Mouse (Mus musculus): ENCODE results near the gene Dhrs7b.
"Not testable (repeated sequence)": the region's sequence is repeated elsewhere in the genome, so short reads cannot be mapped to it uniquely, and the experiment has no call there.

The Dhrs7b gene

DNA sequence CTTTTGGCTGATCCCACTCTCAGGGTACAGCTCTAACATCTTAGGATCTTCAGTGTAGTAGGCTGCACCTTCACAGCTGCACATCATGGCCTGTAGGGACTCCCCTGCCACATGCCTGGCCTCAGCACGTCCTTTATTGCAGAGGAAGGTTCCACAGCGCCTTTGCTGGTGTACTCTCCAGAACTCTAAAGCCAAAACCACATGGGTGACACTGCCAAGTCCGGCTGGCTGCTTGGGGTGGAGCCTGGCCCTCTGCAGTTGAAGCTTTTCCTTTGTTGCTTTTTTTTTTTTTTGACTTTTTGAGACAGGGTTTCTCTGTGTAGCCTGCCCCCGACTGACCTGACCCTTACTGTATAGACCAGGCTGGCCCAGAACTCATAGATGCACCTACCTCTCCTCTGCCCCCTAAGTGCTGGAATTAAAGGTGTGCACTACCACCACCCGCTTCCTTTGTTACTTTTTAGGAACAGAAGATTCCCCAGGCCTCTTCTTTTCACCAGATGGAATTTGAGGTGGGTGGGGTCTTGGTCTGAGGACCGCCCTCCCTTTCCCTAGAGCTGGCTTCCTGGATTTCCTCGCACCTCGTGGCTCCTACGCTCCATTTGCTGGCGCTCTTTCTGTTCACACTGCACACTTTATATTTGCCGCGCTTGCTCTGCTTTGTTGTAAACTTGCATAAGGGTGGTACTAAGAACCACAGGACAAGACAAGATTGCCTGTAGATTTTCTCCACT is 11.2 kb downstream of the Dhrs7b start:
- no peak for DNase-seq (ENCODE audit: low read depth, low spot score)

DNA sequence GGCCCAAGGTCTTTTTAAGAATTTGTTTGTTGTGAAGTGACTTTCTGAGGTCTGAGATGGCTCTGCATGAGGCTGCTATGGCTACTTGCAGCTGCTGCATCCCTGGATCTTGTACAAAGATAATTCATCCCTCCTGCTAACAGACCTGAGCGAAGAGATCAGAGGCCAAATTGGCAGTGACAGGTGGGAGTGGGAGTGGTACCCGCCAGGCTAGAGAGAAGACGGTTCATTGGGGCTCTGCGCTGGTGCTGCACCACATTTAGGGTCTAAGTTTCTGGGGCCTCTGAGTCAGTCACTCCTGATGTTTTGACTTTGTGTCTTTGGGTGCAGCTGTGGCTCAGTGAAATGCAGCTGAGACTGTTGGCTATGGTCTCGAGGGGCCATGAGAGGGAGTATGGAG is 13.0 kb downstream of the Dhrs7b start:
- DNase-seq (ENCODE audit: low read depth, low spot score), result no peak

DNA sequence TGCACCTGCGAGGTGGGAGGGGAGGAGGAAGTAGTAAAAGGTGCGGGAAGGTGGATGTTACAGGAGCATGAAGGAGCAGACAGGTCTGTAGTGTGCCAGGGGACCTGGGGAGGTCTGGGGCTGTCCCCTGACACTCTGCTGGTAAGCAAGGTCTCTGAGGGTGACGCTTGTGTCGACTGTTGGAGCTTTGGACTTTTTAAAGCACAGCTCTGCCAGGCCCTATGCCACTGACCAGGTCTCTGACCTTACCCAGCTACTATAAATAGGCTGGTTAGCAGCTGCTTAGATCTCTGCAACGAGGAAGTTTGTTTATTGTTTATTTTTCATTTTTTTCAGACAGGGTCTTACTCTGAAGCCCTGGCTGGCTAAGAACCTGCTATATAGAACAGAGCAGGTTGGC is 15.0 kb downstream of the Dhrs7b start:
- no peak for DNase-seq (ENCODE audit: low read depth, low spot score)

DNA sequence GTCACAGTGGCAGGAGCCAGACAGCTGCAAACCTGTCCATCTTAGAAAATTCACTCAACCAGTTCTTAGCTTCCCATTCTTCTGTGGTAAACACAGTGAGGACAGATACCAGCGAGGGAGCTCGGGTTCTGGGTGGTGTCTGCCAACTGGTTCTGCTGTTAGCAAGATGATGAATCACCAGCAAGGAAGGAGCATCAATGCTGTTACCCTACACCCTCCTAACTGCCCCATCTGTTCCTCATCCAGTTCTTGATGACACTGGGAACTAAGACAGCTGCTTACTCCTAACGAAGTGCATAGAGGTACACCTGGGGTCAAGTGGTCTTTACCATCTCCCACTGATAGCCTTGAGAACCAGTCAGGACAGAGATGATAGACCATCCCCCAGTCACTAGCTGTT is 26.2 kb downstream of the Dhrs7b start:
- DNase-seq (ENCODE audit: low read depth, low spot score), result no peak

DNA sequence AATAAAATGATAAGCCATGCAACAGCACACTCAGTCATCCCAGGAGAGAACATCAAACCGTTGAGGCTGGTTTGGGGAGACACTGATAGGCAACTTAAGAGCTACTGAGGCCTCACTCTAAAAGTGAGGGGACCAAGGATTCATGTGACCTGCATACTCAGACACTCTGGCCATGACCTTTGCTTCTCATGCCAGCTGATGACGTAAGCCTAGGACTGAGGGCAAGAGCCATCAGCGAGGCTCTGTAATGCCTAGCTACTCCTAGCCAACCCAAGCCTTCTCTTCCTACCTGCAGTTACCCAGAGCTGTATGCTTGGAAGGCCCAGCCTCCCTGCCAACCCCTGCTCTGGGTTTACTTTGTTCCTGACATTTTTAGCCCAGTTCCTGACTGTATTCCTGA is 31.6 kb downstream of the Dhrs7b start:
- DNase-seq (ENCODE audit: low read depth, low spot score), result no peak

DNA sequence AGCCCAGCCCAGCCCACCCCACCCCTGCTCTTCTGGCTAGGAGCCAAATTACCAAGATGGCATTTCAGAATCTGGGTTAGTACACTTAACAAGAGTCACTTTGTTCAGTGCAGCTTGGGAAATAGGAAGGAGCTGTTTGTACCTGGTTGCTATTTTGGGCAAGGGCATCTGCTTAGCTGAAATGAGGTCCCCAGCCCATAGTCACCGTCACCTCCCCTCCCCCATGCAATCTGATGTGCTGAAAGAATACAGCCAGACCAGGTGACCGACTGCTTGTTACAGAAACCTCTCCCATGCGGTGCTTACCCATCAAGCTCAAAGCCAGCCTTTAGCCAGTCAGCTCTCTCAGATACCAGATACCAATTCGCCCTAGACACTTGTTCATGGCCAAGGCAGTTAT is 32.8 kb downstream of the Dhrs7b start:
- no peak for DNase-seq (ENCODE audit: low read depth, low spot score)

DNA sequence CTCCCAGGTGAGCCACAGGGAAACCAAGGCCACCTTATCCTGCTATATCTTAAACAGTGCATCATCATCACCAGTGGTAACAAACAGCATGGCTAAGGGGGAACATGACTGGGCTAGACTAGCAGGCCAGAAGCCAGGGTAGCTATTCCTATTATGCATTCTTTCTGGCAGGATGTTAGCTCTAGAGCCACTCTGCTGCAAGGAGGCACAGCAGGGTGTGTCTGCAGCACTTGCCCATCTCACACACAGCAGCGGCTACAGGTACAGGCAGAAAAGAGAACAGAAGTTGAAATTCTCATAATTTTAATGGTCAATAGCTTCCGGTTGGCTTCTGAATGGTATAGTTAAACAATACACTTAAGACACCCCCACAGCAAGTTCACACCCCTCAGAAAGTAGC is 33.7 kb downstream of the Dhrs7b start:
- no peak for DNase-seq (ENCODE audit: low read depth, low spot score)

DNA sequence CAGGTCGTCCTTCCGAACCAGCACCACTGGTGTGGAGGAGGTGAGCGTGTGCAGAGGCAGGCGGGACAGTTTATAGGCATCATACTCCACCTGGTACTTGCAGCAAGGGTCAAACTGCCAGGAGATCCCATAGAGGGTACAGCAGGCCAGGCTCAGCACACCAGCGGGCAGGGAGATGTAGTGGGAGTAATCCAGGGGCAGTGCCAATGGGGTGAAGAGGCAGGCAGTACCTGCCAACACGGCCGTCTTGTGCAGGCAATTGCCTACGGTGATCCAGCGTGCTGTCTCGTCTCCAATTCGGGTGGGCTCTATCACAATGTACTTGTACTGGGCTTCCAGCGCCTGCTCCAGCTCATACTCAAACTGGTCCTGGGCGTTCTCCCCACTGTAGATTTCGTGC is 34.5 kb downstream of the Dhrs7b start:
- no peak for DNase-seq (ENCODE audit: low read depth, low spot score)

DNA sequence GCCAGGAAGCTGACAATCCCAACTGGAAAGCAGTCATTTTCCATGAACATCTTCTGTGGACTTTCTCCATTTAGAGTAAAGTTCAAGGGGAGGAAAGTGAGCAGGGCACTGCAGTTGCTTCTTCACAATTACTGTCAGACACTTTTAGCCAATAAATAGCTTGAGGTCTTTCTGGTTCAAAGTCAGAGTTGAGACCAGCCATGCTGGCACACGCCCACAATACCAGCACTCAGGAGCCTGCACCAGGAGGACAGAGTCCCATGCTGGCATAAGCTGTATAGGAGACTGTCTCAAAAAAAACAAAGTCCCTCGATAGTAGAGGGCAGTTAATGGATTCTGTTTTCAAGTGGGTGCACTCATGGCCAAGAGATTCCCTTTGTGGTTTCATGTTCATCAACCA is 35.6 kb downstream of the Dhrs7b start:
- no peak for DNase-seq (ENCODE audit: low read depth, low spot score)

DNA sequence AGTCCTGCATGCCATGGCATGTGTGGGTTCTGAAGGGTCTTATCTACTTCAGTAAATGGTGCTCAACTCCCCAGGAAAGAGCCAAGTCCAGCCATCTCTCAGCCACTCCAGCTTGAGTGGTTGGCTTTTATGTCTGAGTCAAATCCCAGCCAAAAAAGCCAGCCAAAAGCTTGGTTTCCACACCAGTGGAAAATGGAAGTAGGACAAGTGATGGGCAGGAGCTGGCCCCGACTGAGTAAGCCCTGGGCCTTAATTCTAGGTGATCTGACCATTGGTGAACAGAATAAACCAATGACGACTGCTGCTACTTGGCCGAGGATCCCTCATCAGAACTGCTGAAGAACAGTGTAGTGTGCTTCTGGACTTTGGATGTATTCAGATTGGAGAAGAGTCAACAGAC is 37.0 kb downstream of the Dhrs7b start:
- no peak for DNase-seq (ENCODE audit: low read depth, low spot score)

DNA sequence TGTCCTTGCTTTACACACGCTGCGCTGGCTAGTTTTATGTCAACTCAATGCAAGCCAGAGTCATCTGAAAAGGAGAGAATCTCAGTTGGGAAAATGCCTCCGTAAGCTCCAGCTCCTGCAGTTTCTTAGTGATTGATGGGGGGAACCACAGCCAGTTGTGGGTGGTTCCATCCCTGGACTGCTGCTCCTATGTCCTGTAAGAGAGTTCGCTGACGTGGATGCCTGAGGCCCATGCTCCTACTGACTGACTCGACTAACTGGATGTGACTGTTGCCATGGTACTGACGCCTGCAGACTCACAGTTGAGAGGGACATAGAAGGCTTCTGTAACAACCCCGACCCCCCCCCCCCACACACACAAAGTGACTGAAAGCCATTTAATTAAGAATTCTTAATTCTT is 37.5 kb downstream of the Dhrs7b start:
- DNase-seq (ENCODE audit: low read depth, low spot score), result no peak

DNA sequence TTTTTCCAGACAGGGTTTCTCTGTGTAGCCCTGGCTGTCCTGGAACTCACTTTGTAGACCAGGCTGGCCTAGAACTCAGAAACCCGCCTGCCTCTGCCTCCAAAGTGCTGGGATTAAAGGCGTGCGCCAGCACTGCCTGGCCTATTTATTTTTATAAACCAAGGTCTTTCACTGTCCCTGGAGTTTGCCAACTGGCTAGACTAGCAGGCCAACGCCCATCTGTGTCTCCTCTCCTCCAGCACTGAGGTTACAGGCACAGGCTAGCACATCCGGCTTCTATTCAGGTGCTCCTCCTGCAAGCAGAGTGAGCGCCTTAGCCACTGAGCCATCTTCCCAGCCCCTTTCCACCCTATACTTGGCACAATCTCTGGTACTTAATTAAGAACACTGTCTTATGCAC is 39.0 kb downstream of the Dhrs7b start:
- DNase-seq (ENCODE audit: low read depth, low spot score), result not testable (repeated sequence)

DNA sequence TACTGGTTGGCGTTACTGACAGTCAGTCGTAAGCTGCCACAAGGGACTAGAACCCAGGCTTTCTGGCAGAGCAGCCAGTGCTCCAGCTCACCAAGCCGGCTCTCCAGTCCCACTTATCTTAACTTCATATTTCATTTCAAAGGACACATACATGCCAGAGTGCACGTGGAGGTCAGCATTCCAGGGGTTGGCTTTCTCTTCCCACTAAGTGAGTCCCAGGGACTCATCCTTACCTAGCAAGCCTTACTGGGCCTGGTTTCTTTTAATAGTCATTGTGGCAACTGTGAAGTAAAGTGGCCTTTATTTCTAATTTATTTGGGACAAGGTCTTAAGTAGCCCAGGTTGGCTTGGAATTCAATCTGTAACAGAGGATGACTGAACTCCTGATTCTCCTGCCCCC is 41.0 kb downstream of the Dhrs7b start:
- no peak for DNase-seq (ENCODE audit: low read depth, low spot score)

DNA sequence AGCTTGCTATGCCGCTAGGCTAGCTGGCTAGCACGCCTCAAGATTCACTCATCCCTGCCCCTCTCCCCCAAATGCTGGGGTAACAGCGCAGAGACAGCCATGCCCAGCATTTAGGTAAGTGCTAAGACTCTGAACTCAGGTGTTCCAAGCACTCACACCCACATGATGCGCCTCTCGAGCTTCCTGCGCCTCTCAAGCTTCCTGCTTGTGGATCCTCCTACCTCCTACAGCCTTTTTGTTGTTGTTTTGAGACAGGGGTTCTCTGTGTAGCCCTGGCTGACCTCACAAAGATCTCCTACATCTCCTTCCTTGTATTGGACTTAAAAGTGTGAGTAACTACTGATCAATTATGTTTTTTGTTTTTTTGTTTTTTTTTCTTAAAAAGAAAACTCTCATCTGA is 42.7 kb downstream of the Dhrs7b start:
- DNase-seq (ENCODE audit: low read depth, low spot score), result no peak

DNA sequence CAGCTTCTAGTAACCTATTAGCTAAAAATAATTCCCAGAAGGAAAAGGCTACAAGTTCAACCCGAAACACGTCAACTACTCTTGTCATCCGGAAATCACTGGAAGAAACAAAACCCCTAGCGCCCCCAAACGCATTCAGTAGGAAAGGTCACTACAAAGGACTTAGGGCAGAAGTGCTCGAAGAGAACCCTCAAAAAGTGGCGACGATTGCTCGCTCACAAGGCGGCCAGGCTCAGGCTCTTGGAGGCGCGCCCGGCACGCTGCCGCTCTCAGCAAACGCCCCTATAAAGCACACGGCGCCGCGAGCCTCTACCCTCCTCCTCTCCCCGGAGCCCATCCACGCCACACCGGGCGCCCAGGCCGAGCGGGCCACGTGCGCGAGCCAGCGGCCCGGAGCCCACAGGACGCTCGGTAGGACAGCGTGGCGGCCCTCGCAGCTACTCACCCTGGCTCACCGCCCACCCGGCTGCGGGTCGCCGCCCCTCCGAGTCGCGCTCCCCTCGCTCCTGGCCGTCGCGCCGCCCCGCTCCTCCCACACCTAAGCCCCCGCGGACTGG is 47.7 kb downstream of the Dhrs7b start:
- peak; percentile 28 for DNase-seq (ENCODE audit: low read depth, low spot score)

DNA sequence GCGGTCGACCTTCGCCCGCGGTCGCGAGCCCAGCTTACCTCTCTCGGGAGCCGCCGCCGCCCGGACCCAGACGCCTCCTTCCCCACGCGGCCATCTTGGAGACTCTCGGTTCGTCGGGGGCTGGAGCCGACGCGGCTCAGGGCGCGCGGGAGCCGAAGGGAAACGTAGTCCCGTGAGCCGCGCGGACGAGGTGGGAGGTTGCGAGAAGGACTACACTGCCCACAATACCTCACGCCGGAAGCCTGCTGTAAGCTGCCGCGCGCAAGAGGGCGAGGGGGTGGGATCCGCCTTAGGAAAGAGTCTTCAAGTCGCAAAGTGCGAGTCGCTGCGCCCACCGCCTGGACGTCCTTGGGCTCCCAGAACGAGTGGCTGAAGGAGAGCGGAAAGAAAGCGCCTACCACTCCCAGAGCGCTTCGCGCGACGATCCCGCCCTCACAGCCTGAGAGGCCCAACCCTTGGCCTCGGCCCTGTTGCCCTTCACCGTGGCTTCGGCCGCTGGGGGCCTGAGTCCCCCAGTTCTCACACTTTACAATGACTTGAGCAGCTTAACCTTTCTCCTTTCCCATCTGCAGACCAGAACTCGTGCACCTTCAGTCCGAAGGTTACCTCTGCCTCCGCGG is 48.4 kb downstream of the Dhrs7b start, which contains the start of gene Tmem11:
Tmem11 (minus strand) TSS at position 598 of the 620 bp plus-strand sequence.
- DNase-seq (ENCODE audit: low read depth, low spot score), result peak; percentile 98

DNA sequence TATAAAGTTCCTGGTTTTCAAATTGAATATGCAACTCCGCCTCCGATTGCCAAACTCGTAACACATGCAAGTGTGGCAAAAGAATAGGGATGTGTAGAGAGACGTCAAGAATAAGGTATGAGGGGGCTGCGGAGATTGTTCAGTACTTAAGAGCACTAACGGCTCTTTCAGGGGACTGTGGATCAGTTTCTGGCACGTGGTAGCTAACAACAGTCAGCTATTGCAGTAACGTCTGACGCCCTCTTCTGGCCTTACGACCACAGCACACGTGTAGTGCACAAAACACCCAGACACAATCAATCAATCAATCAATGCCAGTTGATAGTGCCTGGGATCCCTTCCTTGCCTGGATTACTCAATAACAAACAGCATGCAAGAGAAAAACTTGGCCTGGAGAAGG is 49.0 kb downstream of the Dhrs7b start:
- peak; percentile 50 for DNase-seq (ENCODE audit: low read depth, low spot score)

DNA sequence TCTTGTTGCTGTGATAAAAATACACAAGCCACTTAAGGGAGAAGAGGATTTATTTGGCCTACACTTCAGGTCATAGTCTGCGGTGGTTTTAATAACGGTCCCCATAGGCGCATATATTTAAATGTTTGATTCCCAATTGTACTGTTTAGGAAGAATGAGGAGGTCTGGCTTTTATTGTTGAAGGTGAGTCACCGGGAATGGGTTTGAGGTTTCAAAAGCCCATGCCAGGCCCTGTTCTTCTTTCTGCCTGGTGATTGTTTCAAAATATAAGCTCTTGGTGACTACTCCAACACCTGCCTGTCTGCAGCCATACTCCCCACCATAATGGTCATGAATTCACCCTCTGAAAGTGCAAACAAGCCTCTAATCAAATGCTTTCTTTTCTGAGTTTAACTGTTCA is 50.1 kb downstream of the Dhrs7b start:
- no peak for DNase-seq (ENCODE audit: low read depth, low spot score)

DNA sequence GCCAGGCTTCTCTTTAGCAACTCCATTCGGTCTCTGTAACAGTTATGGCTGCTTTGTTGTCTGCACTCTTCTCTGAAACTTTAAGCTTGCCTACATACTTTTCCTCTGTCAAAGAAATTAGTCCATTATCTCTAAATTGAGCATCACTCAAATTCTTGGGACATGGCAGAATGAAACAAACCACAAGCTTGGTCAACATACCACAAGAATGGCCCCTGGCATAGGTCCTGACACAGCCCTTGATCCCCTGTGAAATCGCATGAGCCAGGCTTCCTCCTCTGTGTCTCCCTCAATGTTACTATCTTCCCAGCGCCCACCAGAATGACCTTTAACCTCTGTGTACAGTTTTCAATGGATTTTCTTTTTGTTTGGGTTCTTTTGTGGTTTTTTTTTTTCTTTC is 52.0 kb downstream of the Dhrs7b start:
- no peak for DNase-seq (ENCODE audit: low read depth, low spot score)

DNA sequence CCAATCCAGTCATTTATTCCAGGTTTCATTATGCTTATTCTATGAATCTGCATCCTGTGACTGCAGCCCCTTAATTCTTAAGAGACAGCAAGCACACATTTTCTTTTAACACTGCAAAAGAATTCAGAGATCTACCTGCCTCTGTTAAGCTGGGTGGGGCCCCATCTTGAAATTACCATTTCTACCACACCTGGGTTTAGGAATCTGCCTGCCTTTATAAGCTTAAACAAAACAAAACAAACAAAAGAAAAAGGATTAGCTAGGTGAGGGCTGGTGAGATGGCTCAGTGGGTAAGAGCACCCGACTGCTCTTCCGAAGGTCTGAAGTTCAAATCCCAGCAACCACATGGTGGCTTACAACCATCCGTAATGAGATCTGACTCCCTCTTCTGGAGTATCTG is 56.6 kb downstream of the Dhrs7b start:
- DNase-seq (ENCODE audit: low read depth, low spot score), result not testable (repeated sequence)

DNA sequence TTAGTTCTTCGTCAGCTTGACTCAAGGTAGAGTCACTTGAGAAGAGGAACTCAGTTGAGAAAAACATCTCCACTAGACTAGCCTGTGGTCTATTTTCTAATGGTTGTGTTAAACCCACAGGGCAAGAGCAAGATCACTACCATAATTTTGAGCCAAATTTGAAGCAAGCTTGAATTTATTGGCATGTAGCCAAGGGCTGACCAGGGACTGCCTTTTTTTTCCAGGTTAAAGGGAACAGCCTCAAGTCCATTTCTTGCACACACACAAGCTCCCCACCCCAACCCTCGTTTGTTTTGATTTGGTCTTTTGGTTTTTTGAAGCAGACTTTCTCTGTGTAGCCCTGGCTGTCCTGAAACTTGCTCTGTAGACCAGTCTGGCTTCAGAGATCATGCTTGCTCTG is 59.4 kb downstream of the Dhrs7b start:
- DNase-seq (ENCODE audit: low read depth, low spot score), result no peak

DNA sequence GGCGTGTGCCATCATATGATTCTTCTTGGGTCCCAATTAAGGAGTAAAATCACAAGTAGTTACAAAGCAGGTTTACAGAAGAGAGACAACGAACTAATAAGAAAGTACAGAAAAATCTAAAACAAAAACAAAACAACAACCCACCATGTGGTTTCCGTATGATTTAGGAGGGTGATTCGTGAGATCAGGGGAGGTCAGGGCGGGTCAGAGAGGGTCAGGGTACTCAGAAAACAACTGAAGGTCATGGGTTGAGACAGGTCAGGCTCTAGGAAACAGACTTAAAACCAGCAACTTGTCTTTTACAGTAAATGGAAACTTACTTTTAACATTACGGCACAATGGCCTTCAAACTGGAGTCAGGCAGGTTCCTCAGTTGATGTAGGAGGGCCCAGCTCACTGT is 59.9 kb downstream of the Dhrs7b start:
- DNase-seq (ENCODE audit: low read depth, low spot score), result no peak

DNA sequence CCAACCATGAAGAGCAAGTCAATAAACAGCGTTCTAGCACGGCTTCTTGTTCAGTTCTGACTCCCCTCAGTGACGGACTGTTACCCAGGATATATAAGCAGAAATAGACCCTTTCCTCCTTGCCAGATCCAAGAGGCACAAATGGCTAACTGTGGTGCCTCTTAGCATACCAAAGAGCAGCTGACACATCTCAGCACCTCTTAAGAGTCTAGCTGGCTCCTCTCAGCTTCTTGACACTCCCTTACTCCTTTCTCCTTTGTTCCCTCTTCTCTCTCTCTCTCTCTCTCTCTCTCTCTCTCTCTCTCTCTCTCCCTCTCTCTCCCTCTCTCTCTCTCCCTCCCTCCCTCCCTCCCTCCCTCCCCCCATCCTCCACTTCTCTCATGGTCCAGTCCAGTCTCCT is 60.3 kb downstream of the Dhrs7b start:
- DNase-seq (ENCODE audit: low read depth, low spot score), result no peak
